Mouse (Mus musculus): ENCODE data around the gene 9230110F15Rik.
"Not testable (repeated sequence)": the region's sequence is repeated elsewhere in the genome, so short reads cannot be mapped to it uniquely, and the experiment has no call there.

Gene 9230110F15Rik

GRCm38 (mm10) chr9:35844050-35844449 is at the start of gene 9230110F15Rik:
Gene 9230110F15Rik, minus strand, starts transcription at chr9:35844150.
- DNase-seq, result no peak

- DNase-seq, result not testable (repeated sequence)
Observed at GRCm38 (mm10) chr9:35893112-35893511, 49.2 kb upstream of the 9230110F15Rik start.

GRCm38 (mm10) chr9:35817881-35818280 is 26.1 kb downstream of the 9230110F15Rik start:
- not testable (repeated sequence) for DNase-seq

GRCm38 (mm10) chr9:35798146-35798545 is 45.8 kb downstream of the 9230110F15Rik start:
- no peak for DNase-seq

GRCm38 (mm10) chr9:35790001-35790400 is 53.9 kb downstream of the 9230110F15Rik start, which contains the start of the genes Gm27235 and D730048I06Rik:
Gene Gm27235, minus strand, starts transcription at chr9:35790101.
Gene D730048I06Rik, minus strand, starts transcription at chr9:35790112.
- no peak for DNase-seq
